Mouse (Mus musculus) left cerebral cortex, adult 2 months (tissue): ENCODE measurements at regions not wholly inside any gene's neighbourhood (a gene's known extent, or its start where the extent isn't known, plus 50 kb on each side); places are given as distances from the start of the nearest gene placed in this dataset.
A peak's percentile ranks its signal among the peaks of the same experiment; 100 is the strongest.
"Not testable (repeated sequence)": the region's sequence is repeated elsewhere in the genome, so short reads cannot be mapped to it uniquely, and the experiment has no call there.

Experiments used
- DNase-seq, 2 experiments: peaks; one replicate each; pipeline ENCODE4 v3.0.0; 2021 to 2022; ENCODE audit warnings: low spot score in 2 of 2, mixed read lengths in 1 of 2; ENCODE audit errors: extremely low spot score in 1 of 2
- H3K27ac ChIP-seq: fragments of 200-600 bp; 2 replicates; pipeline ENCODE4 v1.8.1; 2022
- H3K4me3 ChIP-seq: fragments of 200-600 bp; 2 replicates; pipeline ENCODE4 v1.8.1; 2022
- CTCF ChIP-seq: fragments of 200-600 bp; IDR thresholded peaks from 2 replicates; pipeline ENCODE4 v1.8.1; 2022; ENCODE audit warnings: antibody characterized with exemption, mild to moderate bottlenecking, moderate library complexity
- intact Hi-C: fragments of 180-260 bp; cut with DNase I; formaldehyde crosslinking; loops from one replicate; pipeline ENCODE4 v1.15.1; 2025

DNA sequence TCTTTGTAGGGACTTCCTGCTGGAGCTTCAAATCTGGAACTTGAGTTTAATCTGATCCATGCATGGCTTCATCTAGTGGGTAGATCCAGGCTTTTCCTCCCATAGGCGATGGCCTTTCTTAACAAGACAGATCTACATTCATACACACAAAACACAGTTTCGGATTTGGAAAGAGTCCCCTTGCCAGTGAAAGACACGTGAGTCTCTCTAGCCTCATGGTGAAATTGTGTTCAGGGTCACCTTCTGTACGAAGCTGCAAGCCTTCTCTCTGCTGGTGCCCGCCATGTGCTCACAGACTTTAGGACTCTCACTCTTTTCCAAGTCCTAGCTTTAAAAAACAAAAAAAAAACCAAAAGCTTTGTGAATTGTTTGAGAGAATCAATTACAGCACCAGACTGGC lies 51.4 kb upstream of the Dlx2 start:
- no peak for DNase-seq
- Histone ChIP-seq H3K4me3 (no peak overlapping the region), H3K27ac (no peak overlapping the region)
- intact Hi-C loops: loop anchor here (1.0 to 5.0 kb wide), 3 partner anchors 54 to 359 kb away; no protein-coding TSS in a partner anchor
- no peak for TF ChIP-seq CTCF

DNA sequence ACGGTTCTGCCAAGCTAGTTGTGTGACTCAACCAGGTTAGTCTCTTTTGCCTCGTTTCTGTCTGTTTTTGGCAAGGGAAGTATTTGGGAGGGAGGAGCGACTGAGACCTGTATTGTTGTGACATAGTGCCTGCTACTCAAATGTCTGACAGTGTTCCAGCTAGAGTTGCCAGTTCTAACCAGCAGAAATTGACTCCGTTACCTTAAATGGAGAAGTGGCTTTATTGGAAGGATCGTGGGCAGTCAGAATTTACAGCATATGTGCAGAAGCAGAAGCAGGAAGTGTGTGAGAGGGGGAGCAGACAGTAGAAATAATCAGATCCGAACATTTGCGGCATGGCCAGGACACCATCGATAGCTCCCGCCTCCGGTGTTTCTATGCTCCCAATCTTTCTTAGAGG lies 51.8 kb upstream of the Dlx2 start:
- TF ChIP-seq CTCF: no peak
- peak overlapping the region; percentile 27 for H3K4me3 ChIP-seq
- 0 out of 2 replicates have a peak overlapping the region, but pooled peaks have one; percentile 24 for H3K27ac ChIP-seq
- no peak for DNase-seq
- intact Hi-C loops: loop anchor here (1.0 to 5.0 kb wide), 3 partner anchors 54 to 359 kb away; no protein-coding TSS in a partner anchor

DNA sequence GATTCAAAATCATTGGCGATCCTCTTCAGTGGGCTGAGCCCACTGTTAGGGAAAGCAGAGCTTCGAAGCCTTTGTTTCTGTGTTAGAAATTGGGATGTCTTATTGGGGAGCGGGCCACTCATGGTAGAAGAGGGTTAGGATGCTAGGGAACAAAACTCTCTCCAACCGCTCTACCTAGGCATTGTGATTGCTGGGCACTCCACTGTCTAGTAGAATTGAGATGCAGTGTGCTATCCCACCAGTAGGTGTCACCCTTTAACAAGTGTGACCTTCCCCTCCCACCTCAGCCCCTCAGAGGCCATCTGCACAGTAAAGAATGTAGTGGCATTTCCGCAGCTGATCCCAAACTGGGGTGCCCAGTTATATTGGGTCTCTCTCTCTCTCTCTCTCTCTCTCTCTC lies 52.2 kb upstream of the Dlx2 start:
- H3K4me3 ChIP-seq: peak overlapping the region; percentile 27
- H3K27ac ChIP-seq: 0 out of 2 replicates have a peak overlapping the region, but pooled peaks have one; percentile 24
- DNase-seq: peak; percentile 75 to 85
- peak; percentile 82 for TF ChIP-seq CTCF
- intact Hi-C loops: loop anchor here (1.0 to 5.0 kb wide), 3 partner anchors 54 to 359 kb away; no protein-coding TSS in a partner anchor

DNA sequence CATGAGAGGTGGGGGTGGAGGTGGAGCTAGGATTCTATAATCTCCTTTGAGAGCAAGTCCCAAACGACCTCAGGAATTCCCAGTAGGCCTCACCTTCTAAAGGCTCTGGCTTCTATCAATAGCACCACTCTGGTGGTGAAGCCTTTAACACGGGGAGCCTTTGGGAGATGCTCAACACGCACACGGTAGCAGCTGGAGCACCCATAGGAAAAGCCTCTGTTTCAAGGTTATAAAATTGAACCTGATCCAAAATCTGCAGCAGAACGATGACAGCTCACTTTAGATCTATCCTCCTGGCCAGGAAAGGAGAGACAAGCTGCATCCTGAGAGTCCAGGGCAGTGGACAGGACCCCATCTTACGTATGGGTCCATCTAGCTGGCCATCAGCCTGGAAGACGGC lies 53.7 kb upstream of the Dlx2 start:
- intact Hi-C loops: no loop called here

DNA sequence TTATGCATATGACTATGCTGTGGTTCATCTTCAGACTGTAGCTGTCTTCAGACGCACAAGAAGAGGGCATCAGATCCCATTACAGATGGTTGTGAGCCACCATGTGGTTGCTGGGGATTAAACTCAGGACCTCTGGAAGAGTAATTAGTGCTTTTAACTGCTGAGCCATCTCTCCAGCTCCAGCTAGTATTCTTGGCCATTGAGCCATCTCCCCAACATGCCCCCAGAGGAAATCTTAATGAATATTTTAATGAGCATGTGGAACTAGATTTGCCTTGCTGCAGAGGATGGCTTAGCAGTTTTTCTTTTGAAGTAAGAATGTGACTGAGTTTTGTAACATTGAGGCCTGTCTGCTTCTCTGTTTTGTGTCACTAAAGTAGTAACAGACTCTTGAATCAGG lies 54.4 kb upstream of the Dlx2 start:
- TF ChIP-seq CTCF: no peak
- Histone ChIP-seq H3K27ac (no peak overlapping the region), H3K4me3 (no peak overlapping the region)
- DNase-seq: no peak
- intact Hi-C loops: no loop called here

More for the DNA sequence above, 53.7 kb upstream of the Dlx2 start:
- DNase-seq: no peak
- H3K4me3 ChIP-seq: no peak overlapping the region
- H3K27ac ChIP-seq: no peak overlapping the region
- no peak for TF ChIP-seq CTCF

DNA sequence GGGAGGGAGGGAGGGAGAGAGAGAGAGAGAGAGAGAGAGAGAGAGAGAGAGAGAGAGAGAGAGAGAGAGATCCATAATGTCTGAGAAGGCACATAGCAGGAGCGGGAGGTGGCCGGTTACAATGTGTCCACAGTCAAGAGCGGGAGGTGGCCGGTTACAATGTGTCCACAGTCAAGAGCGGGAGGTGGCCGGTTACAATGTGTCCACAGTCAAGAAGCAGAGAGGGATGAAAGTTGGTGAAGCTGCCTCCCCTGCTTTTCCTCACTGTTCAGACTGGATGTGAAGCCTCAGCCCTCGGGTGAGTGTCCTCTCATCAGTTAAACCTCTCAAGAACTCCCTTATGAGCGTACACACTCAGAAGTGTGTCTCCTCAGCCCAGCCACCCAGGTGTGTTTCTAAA lies 57.2 kb upstream of the Dlx2 start:
- DNase-seq, intact Hi-C loops, H3K27ac ChIP-seq, H3K4me3 ChIP-seq: not testable (repeated sequence)

DNA sequence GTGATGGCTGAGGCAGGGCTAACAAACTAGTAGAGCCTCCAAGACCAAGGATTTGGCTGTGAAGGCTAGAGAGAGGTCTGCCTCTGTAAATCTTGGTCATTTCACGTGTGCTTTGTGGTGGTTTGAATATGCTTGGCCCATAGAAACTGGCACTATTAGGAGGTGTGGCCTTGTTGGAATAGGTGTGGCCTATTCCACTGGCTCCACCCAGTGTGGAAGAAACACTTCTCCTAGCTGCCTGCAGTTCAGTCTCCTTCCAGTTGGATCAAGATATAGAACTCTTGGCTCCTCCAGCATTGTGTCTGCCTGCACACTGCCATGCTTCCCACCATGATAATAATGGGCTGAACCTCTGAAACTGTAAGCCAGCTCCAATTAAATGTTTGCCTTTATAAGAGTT lies 59.1 kb upstream of the Dlx2 start:
- intact Hi-C loops: no loop called here
- H3K27ac ChIP-seq: no peak overlapping the region
- no peak overlapping the region for H3K4me3 ChIP-seq
- TF ChIP-seq CTCF: no peak
- no peak for DNase-seq

DNA sequence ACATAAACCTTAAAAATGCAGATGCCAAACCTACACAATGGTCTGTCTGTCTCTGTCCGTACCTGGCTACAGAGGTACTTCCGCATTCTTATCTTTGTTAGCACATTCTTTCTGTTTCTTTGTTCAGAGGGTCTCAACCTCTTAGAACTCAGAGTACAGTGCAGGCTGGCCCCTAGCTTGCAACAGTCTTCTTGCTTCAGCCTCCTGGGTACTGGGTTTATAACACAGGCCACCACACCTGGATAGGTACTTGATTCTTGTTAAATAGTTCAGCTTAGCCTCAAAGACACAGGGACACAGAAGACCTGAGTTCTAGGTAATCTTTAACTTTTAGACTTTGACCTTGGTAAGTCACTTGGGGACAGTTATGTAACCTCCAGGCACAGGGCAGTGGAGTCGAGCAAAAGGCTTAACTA lies 60.5 kb upstream of the Dlx2 start:
- intact Hi-C loops: no loop called here
- Histone ChIP-seq H3K4me3 (no peak overlapping the region), H3K27ac (no peak overlapping the region)
- DNase-seq: no peak
- TF ChIP-seq CTCF: no peak

DNA sequence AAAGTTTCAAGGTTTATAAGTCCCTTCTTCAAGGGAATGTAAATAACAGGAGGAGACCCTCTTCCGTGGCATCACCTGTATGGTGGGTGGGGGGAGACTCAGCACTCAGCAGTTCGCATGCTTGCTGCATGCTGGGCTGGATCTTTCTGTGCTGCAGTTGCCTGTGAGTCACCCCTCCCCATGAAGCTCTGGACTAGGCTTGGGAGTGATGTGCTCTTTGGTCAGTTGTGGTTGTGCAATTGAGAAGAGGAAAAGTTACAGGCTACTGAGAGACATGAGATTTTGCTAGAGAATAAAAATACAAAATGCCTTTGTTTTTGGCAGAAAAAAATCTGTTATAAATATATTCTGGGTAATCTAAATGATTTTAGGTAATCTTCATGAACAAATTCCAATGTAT lies 66.7 kb upstream of the Dlx2 start:
- intact Hi-C loops: no loop called here
- no peak for TF ChIP-seq CTCF
- DNase-seq: no peak
- H3K4me3 ChIP-seq: no peak overlapping the region
- no peak overlapping the region for H3K27ac ChIP-seq

DNA sequence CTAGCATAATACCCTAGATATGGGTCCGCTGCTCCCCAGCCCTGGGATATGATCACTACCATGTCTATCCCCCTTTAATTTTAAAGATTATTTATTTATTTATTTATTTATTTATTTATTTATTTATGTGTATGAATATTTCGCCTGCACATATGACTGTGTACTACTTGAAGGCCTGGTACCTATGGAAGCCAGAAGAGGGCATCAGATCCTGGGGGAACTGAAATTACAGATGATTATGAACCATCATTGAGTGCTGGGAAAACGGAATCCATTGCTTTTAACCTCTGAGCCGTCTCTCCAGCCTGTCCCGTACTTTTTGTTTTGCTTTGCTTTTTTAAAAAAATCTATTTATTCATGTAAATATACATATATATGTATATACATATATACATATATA lies 70.0 kb upstream of the Dlx2 start:
- no peak overlapping the region for H3K27ac ChIP-seq
- intact Hi-C loops: no loop called here
- no peak for DNase-seq
- peak; percentile 27 for TF ChIP-seq CTCF
- no peak overlapping the region for H3K4me3 ChIP-seq

DNA sequence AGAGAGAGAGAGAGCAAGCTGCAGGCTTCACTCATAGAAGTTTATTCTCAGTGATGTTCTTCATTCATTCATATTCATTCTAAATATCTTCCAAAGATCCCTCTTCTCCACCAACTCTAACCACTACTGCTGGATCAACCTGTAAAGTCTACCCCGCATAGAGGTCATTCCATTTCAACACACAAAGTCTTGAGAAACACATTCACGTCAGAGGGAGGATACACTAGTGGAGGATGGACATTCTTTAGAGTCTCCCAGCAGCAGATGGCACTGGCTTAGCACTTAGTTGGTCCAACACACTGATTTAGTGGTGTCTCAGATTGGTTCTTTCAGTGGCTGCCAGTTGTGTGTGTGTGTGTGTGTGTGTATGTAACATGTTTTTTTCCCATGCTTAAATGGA lies 74.9 kb upstream of the Dlx2 start:
- DNase-seq: no peak

DNA sequence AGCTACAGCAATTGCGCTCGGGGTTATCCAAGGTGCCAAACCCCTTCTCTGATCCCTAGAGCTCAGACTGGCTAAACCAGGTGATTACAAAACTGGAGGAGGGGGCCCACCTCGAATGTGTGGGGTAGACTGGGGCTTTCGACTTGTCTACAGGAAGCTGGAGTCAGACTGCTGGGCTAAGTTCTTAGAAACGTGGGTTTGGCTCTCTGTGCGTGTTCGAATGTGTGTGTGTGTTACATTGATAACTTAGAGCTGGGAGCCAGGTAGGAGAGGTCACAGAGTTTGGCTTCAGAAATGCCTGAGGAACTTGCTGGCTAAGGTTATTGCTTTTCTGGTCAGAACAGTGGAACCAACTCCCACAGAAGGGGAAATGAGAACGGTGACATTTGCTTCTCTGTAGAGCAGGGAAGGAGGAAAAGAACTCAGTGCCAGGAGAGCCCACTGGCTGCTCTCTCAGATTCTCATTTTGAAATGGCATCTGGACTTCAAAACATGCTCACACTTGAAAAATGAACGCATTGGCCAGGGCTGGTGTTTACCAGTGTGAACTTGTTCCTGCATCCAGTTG lies 76.1 kb upstream of the Dlx2 start:
- H3K4me3 ChIP-seq: no peak overlapping the region
- intact Hi-C loops: no loop called here
- no peak for TF ChIP-seq CTCF
- no peak for DNase-seq
- no peak overlapping the region for H3K27ac ChIP-seq

More for the DNA sequence above, 74.9 kb upstream of the Dlx2 start:
- intact Hi-C loops: no loop called here
- Histone ChIP-seq H3K4me3 (no peak overlapping the region), H3K27ac (no peak overlapping the region)
- TF ChIP-seq CTCF: no peak

DNA sequence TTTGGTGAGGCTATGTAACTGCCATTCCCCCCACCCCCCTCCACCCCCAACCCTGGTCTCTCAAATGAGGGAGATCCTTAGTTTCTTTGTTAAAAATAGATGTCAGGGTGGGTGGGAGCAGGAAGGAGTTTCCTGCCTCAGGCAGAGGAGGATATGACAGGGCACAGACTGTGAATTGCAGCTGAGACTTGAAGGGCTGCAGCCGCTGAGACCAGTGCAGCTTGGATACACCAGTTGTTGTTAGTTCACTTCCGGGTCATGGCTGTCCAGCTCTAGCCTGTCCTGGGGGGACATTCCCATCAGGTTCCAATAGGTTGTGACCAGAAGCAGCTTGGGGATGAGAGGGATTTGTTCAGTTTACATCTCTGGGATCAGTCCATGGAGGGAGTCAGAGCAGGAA lies 76.6 kb upstream of the Dlx2 start:
- H3K4me3 ChIP-seq: no peak overlapping the region
- no peak overlapping the region for H3K27ac ChIP-seq
- no peak for DNase-seq
- TF ChIP-seq CTCF: no peak
- intact Hi-C loops: no loop called here
